Mouse (Mus musculus) stomach, embryonic 14.5 days (tissue): ENCODE measurements around the gene Susd2. TPM values are rescaled to one million over a fixed set of nuclear protein-coding genes. Genes with fewer than 3 reads are reported as not detected.

Experiments
- ATAC-seq: fragments of 200-750 bp; cut with Nextera tagmentation; 2 replicates; pipeline ENCODE4 v1.8.0; 2017; ENCODE audit warnings: low read depth, moderate TSS enrichment; ENCODE audit not compliant: insufficient number of reproducible peaks, insufficient read depth, low FRiP score
- H3K27ac ChIP-seq: fragments of 300-500 bp; sonication (generic); 2 replicates; pipeline ENCODE4 v1.5.1; 2014; ENCODE audit warnings: mild to moderate bottlenecking, low read length, moderate library complexity, mixed read lengths
- H3K27me3 ChIP-seq: fragments of 300-500 bp; sonication (generic); 2 replicates; pipeline ENCODE4 v1.6.1; 2014; ENCODE audit warnings: low read length, control low read depth, mixed read lengths; ENCODE audit not compliant: control insufficient read depth, insufficient read depth
- H3K36me3 ChIP-seq: fragments of 300-500 bp; sonication (generic); 2 replicates; pipeline ENCODE4 v1.6.1; 2014; ENCODE audit warnings: mild to moderate bottlenecking, control low read depth, low read length, moderate library complexity, mixed read lengths; ENCODE audit not compliant: control insufficient read depth, insufficient read depth
- H3K4me1 ChIP-seq: fragments of 300-500 bp; sonication (generic); 2 replicates; pipeline ENCODE4 v1.6.1; 2014; ENCODE audit warnings: low read length, control low read depth, mixed read lengths; ENCODE audit not compliant: control insufficient read depth, insufficient read depth
- H3K4me2 ChIP-seq: fragments of 300-500 bp; sonication (generic); replicated peaks from 2 replicates; pipeline ENCODE4 v1.6.1; 2014; ENCODE audit warnings: low read depth, low read length, control low read depth
- H3K4me3 ChIP-seq: fragments of 300-500 bp; sonication (generic); 2 replicates; pipeline ENCODE4 v1.5.1; 2014; ENCODE audit warnings: low read depth, low read length, control low read depth
- H3K9ac ChIP-seq: fragments of 300-500 bp; sonication (generic); replicated peaks from 2 replicates; pipeline ENCODE4 v1.6.1; 2014; ENCODE audit warnings: low read depth, mild to moderate bottlenecking, control low read depth, low read length, moderate library complexity, mixed read lengths
- H3K9me3 ChIP-seq: fragments of 300-500 bp; sonication (generic); 2 replicates; pipeline ENCODE4 v1.6.1; 2016; ENCODE audit warnings: low read depth, low read length, control low read depth; ENCODE audit not compliant: control insufficient read depth
- WGBS: fragments of 180-500 bp; shearing (Covaris S2); extraction: QIAGEN DNeasy Blood & Tissue Kit; methylation state at CpG from one replicate; pipeline ENCODE4 v1.1.7; 2014; 5-methylcytosine and 5-hydroxymethylcytosine counted together
- polyA plus RNA-seq: library from polyadenylated mRNA; unstranded; fragments of >200 nt; fragmentation: Nextera tagmentation; extraction: Ambion mirVana; gene quantifications from 2 replicates; pipeline ENCODE4 v1.2.1, GENCODE M21; 2014

Gene Susd2
- polyA plus RNA-seq, 1 experiment from 2014 or later = 8.3 TPM

- Histone ChIP-seq H3K9ac (no peak overlapping the region), H3K4me1 (peaks cover 10% of the 10 kb centered on the region; the same call in 1 of the 2 replicates), H3K27me3 (no peaks in the 10 kb centered on the region), H3K27ac (no peak overlapping the region), H3K9me3 (no peaks in the 10 kb centered on the region), H3K4me2 (no peak overlapping the region), H3K36me3 (peaks cover 21% of the 10 kb centered on the region), H3K4me3 (no peak overlapping the region)
- 88% methylated on average over 4 of the region's 4 CpGs for WGBS
- no peak for ATAC-seq
Measured at GRCm38 (mm10) chr10:75662575-75662974, 18.8 kb upstream of the Susd2 start.

- Histone ChIP-seq H3K9me3 (no peaks in the 10 kb centered on the region), H3K4me3 (no peak overlapping the region), H3K27me3 (no peaks in the 10 kb centered on the region), H3K4me2 (no peak overlapping the region), H3K27ac (no peak overlapping the region), H3K4me1 (peaks cover 8% of the 10 kb centered on the region; the same call in 1 of the 2 replicates), H3K9ac (no peak overlapping the region), H3K36me3 (peaks cover 28% of the 10 kb centered on the region)
- 87% methylated on average over 3 of the region's 3 CpGs for WGBS
- no peak for ATAC-seq
Measured at GRCm38 (mm10) chr10:75661876-75662275, 18.1 kb upstream of the Susd2 start.

DNA sequence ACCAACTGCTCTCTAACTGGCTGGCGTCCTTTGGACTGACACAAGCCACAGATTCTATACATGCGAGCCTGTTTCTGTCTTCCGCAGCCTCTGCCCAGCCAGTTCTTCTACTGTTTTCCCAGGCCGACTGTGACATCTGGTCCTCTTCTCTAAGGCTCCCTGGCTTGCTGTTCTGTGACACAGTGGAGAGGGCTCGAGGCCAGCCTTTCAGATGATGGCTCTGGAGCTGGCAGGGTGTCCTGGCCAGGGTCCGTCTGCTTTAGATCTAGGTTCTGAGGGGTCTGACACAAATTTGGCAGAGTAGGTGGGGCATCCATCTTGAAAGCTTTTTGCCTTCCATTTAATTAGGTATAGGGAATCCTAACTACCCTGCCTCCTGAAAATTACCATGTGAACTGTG, 17.6 kb upstream of the Susd2 start:
- no peak overlapping the region for H3K9ac ChIP-seq
- H3K9me3 ChIP-seq = no peaks in the 10 kb centered on the region
- H3K4me2 ChIP-seq = no peak overlapping the region
- peaks cover 32% of the 10 kb centered on the region for H3K36me3 ChIP-seq
- H3K4me1 ChIP-seq = peaks cover 3% of the 10 kb centered on the region; the same call in 1 of the 2 replicates
- 80% methylated on average over 6 of the region's 6 CpGs for WGBS
- H3K27ac ChIP-seq = no peak overlapping the region
- no peak for ATAC-seq
- no peak overlapping the region for H3K4me3 ChIP-seq
- no peaks in the 10 kb centered on the region for H3K27me3 ChIP-seq

DNA sequence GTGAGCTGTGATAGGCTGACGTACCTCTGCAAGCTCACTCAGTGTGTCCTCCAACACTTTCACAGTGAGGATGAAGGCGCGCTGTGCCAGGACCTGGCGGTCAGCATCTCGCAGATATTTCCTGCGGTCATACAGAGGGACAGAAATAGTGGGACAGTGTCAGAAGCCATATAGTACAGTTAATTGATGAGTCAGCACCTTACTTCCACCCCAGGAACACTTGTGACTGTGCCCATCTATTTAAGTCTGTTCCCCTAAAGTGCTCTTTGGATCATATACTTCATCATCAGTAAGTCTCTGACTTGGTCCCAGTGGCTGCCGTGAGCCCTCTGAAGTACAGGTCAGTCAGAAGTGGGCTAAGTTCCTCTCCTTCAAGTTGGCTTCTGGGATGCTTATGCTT, 14.0 kb upstream of the Susd2 start:
- Histone ChIP-seq H3K27ac (no peak overlapping the region), H3K27me3 (no peaks in the 10 kb centered on the region), H3K4me2 (no peak overlapping the region), H3K36me3 (peaks cover 50% of the 10 kb centered on the region), H3K4me3 (no peak overlapping the region), H3K4me1 (no peaks in the 10 kb centered on the region), H3K9ac (no peak overlapping the region), H3K9me3 (no peaks in the 10 kb centered on the region)
- ATAC-seq = no peak
- WGBS = 97% methylated on average over 7 of the region's 7 CpGs

- no peak for ATAC-seq
- 95% methylated on average over 5 of the region's 5 CpGs for WGBS
- Histone ChIP-seq H3K4me1 (no peaks in the 10 kb centered on the region), H3K36me3 (peaks cover 56% of the 10 kb centered on the region), H3K27me3 (no peaks in the 10 kb centered on the region), H3K4me2 (no peak overlapping the region), H3K27ac (no peak overlapping the region), H3K9ac (no peak overlapping the region), H3K4me3 (no peak overlapping the region), H3K9me3 (no peaks in the 10 kb centered on the region)
Measured at GRCm38 (mm10) chr10:75657165-75657564, 13.4 kb upstream of the Susd2 start.

GRCm38 (mm10) chr10:75654053-75654452, 10.2 kb upstream of the Susd2 start:
- no peak for ATAC-seq
- WGBS = 91% methylated on average over 4 of the region's 4 CpGs
- no peak overlapping the region for H3K4me3 ChIP-seq
- H3K27me3 ChIP-seq = no peaks in the 10 kb centered on the region
- no peak overlapping the region for H3K9ac ChIP-seq
- no peak overlapping the region for H3K27ac ChIP-seq
- peaks cover 64% of the 10 kb centered on the region for H3K36me3 ChIP-seq
- no peak overlapping the region for H3K4me2 ChIP-seq
- no peaks in the 10 kb centered on the region for H3K4me1 ChIP-seq
- no peaks in the 10 kb centered on the region for H3K9me3 ChIP-seq

DNA sequence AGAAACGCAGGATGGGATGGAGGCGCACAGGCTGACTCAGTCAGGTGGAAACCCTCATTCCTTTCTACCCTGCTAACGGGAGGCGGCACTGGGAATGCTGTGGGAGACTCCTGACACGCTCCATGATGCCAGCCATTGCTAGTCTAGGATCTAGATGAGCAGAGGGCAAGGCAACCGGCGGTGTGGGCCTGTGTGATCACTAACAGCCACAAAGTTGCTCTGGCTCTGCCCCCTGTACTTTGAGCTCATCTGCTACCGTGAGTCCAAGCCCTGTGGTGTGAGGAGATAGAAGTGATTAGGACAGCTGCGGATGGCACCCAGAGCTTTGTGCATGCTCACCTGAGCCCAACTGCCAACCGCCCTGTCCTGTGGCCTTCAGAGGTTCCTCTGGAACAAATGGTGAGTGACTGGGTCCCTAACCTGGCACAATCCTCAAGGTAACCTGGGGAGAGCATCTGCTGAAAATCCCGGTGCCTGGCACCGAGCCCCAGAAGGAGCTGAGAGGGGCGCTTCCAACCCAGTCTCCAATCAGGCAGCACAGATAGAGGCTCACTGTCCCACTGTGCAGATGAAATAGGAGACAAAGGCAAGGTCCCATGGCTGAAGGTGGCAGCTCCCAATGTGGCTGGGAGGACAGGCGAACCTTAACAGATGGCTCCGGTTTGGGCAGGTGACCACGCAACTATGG, 7.7 kb upstream of the Susd2 start:
- no peak for ATAC-seq
- Histone ChIP-seq H3K4me2 (no peak overlapping the region), H3K36me3 (peaks cover 65% of the 10 kb centered on the region), H3K27ac (no peak overlapping the region), H3K4me1 (no peaks in the 10 kb centered on the region), H3K9ac (no peak overlapping the region), H3K27me3 (no peaks in the 10 kb centered on the region), H3K9me3 (no peaks in the 10 kb centered on the region), H3K4me3 (no peak overlapping the region)
- WGBS = 92% methylated on average over 16 of the region's 16 CpGs

DNA sequence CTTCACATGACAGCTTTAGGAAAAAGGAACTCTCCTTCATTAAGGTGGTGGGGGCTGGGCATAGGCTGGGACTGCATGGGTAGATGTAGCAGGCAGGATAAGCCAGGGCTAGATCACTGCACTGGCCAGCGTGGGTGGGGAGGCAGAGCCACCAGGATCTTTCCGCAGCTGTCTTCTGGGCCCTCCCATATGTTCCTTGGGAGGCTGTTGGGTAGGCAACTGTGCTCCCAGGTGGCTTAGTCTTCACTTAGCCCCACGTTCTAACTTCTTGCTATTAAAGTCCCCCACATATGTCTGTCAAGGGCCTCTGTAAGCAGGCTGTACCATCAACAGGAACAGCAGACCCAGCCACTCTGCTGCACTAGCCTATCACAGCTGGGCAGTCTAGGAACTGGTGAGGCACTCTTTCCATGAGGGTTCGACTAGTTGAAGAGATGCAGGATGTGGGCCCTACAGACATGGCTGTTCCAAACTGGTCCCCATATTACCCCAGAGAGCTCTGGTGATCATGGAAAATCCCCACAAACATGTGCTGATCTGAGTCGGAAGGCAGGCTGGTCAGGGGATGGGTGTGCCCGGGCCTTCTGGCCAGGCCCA, 6.6 kb upstream of the Susd2 start:
- Histone ChIP-seq H3K4me1 (no peaks in the 10 kb centered on the region), H3K9me3 (no peaks in the 10 kb centered on the region), H3K4me2 (no peak overlapping the region), H3K9ac (no peak overlapping the region), H3K36me3 (peaks cover 60% of the 10 kb centered on the region), H3K27ac (no peak overlapping the region), H3K4me3 (no peak overlapping the region), H3K27me3 (no peaks in the 10 kb centered on the region)
- ATAC-seq = no peak
- WGBS = 87% methylated on average over 6 of the region's 6 CpGs
